Mouse (Mus musculus) urinary bladder, adult 2 months (tissue): ENCODE results near the gene Grn. TPM values are rescaled to one million over a fixed set of nuclear protein-coding genes. Genes with fewer than 3 reads are reported as not detected.

Source experiments
- DNase-seq: peaks from one replicate; pipeline ENCODE4 v3.0.0; 2022; ENCODE audit warnings: low spot score
- polyA plus RNA-seq: library from polyadenylated mRNA; depleted of rRNA; stranded (reverse); fragments of >200 nt; gene quantifications from 2 replicates; pipeline ENCODE4 v1.2.3, GENCODE M21; 2012

Grn gene
- polyA plus RNA-seq, 1 experiment = 190 TPM

- DNase-seq = no peak
These were observed 5.4 kb upstream of the Grn start for GRCm38 (mm10) chr11:102424666-102425065.

- no peak for DNase-seq
These were observed 4.4 kb upstream of the Grn start for GRCm38 (mm10) chr11:102425555-102426316.

GRCm38 (mm10) chr11:102428981-102429540, 1.1 kb upstream of the Grn start:
- no peak for DNase-seq

- no peak for DNase-seq
These were observed 564 bp upstream of the Grn start for GRCm38 (mm10) chr11:102429551-102429950.

GRCm38 (mm10) chr11:102431018-102431645, 1.0 kb downstream of the Grn start:
- DNase-seq = no peak

- DNase-seq = no peak
These were observed 1.6 kb downstream of the Grn start for GRCm38 (mm10) chr11:102431728-102432114.

- DNase-seq = no peak
These were observed 2.2 kb downstream of the Grn start for GRCm38 (mm10) chr11:102432115-102432843.

- DNase-seq = no peak
These were observed 2.8 kb downstream of the Grn start for GRCm38 (mm10) chr11:102432896-102433295.

GRCm38 (mm10) chr11:102433866-102434265, 3.8 kb downstream of the Grn start:
- DNase-seq = no peak

GRCm38 (mm10) chr11:102434406-102434805, 4.3 kb downstream of the Grn start:
- peak; percentile 73 for DNase-seq

- no peak for DNase-seq
These were observed 4.9 kb downstream of the Grn start for GRCm38 (mm10) chr11:102434816-102435705.

- DNase-seq = no peak
These were observed 5.8 kb downstream of the Grn start for GRCm38 (mm10) chr11:102435754-102436470.

- no peak for DNase-seq
These were observed 6.3 kb downstream of the Grn start for GRCm38 (mm10) chr11:102436471-102436790.

- peak; percentile 59 for DNase-seq
These were observed 7.3 kb downstream of the Grn start for GRCm38 (mm10) chr11:102437120-102438061.

GRCm38 (mm10) chr11:102438212-102439092, 8.3 kb downstream of the Grn start:
- DNase-seq = peak; percentile 77

- DNase-seq = no peak
These were observed 9.3 kb downstream of the Grn start for GRCm38 (mm10) chr11:102439093-102440082.

GRCm38 (mm10) chr11:102440255-102440654, 10.1 kb downstream of the Grn start:
- DNase-seq = no peak
